15 mouse cellular contexts compared by ENCODE assay signal in genomic region chr6:33683533-33683932, GRCm38 (mm10).
"Had no signal": no experiment of that assay in that cellular context is flagged by ENCODE, and none has a peak within 500 bp of the region (broad histone marks: within the 10 kb centered on the region; RNA-seq: fewer than 3 reads in every experiment).

No protein-coding gene starts in this region.

- H3K9me3 ChIP-seq: limb, embryonic 15.5 days; liver, embryonic 12.5 days; midbrain, embryonic 10.5 days; neural tube, embryonic 12.5 days; stomach, embryonic 15.5 days had no signal

- H3K4me3 ChIP-seq: layer of hippocampus, adult 2 months; limb, embryonic 15.5 days; liver, embryonic 12.5 days; midbrain, embryonic 10.5 days; myocyte; neural tube, embryonic 12.5 days; stomach, embryonic 15.5 days had no signal

- DNase-seq: kidney, adult 11 months; kidney, adult 9 months; kidney, postnatal 10 days; kidney, postnatal 4 days; lung, embryonic 14.5 days; lung, postnatal 10 days; lung, postnatal 4 days; midbrain, embryonic 14.5 days had no signal

- H3K4me1 ChIP-seq: limb, embryonic 15.5 days; liver, embryonic 12.5 days; stomach, embryonic 15.5 days had no signal

- ATAC-seq: liver, embryonic 12.5 days had no signal

- H3K27me3 ChIP-seq: limb, embryonic 15.5 days; liver, embryonic 12.5 days; neural tube, embryonic 12.5 days; stomach, embryonic 15.5 days had no signal

- H3K27ac ChIP-seq: layer of hippocampus, adult 2 months; limb, embryonic 15.5 days; liver, embryonic 12.5 days; midbrain, embryonic 10.5 days; neural tube, embryonic 12.5 days; stomach, embryonic 15.5 days had no signal

- H3K9ac ChIP-seq: limb, embryonic 15.5 days; liver, embryonic 12.5 days; lung, embryonic 14.5 days; neural tube, embryonic 12.5 days; stomach, embryonic 15.5 days had no signal

- H3K4me2 ChIP-seq: limb, embryonic 15.5 days; liver, embryonic 12.5 days; lung, embryonic 14.5 days; neural tube, embryonic 12.5 days; stomach, embryonic 15.5 days had no signal

- H3K36me3 ChIP-seq: limb, embryonic 15.5 days; liver, embryonic 12.5 days; midbrain, embryonic 10.5 days; neural tube, embryonic 12.5 days; stomach, embryonic 15.5 days had no signal
